Mouse (Mus musculus): Measurements from ENCODE around the gene Mat2a.

GRCm38 (mm10) chr6:72399967-72400366 is 39.4 kb downstream of the Mat2a start:
- TF ChIP-seq ZC3H11A (IDR thresholded peaks at IDR 0.05; ENCODE audit: borderline replicate concordance, low read depth, low read length) = no peak
- no peak for TF ChIP-seq CHD2 (IDR thresholded peaks at IDR 0.05; ENCODE audit: low read depth, low read length)
- TF ChIP-seq MAFK (IDR thresholded peaks at IDR 0.05; ENCODE audit: insufficient read depth, low read depth, low read length) = no peak
- TF ChIP-seq ZNF384 (IDR thresholded peaks at IDR 0.05; ENCODE audit: low read depth, low read length) = no peak
- TF ChIP-seq HCFC1 (IDR thresholded peaks at IDR 0.05; ENCODE audit: borderline replicate concordance, insufficient read depth, low read length) = no peak
